Mouse (Mus musculus) CD4-positive, CD25-positive, alpha-beta regulatory T cell, adult 2 months (primary cell): ENCODE results near the gene Prnd.
A peak's percentile ranks its signal among the peaks of the same experiment; 100 is the strongest.

Source experiments
- DNase-seq: peaks from one replicate; pipeline ENCODE4 v3.0.0-alpha.2; 2012; ENCODE audit warnings: low read depth, low spot score

Prnd gene

GRCm38 (mm10) chr2:131939404-131940111 is 11.1 kb upstream of the Prnd start:
- DNase-seq = peak; percentile 87

GRCm38 (mm10) chr2:131940506-131940905 is 10.2 kb upstream of the Prnd start:
- DNase-seq = no peak

GRCm38 (mm10) chr2:131941501-131941900 is 9.2 kb upstream of the Prnd start:
- DNase-seq = no peak

- DNase-seq = no peak
These were observed 6.3 kb upstream of the Prnd start for GRCm38 (mm10) chr2:131944370-131944769.

- no peak for DNase-seq
These were observed 5.4 kb upstream of the Prnd start for GRCm38 (mm10) chr2:131945225-131945624.

GRCm38 (mm10) chr2:131945765-131946164 is 4.9 kb upstream of the Prnd start:
- DNase-seq = no peak

GRCm38 (mm10) chr2:131946351-131946750 is 4.3 kb upstream of the Prnd start:
- no peak for DNase-seq

GRCm38 (mm10) chr2:131948156-131948555 is 2.5 kb upstream of the Prnd start:
- DNase-seq = no peak

GRCm38 (mm10) chr2:131948916-131949639 is 1.6 kb upstream of the Prnd start:
- DNase-seq = no peak

GRCm38 (mm10) chr2:131949767-131950597 is 679 bp upstream of the Prnd start:
- DNase-seq = peak; percentile 73

- no peak for DNase-seq
These were observed 1.8 kb downstream of the Prnd start for GRCm38 (mm10) chr2:131952456-131952855.

GRCm38 (mm10) chr2:131952961-131953538 is 2.4 kb downstream of the Prnd start:
- DNase-seq = no peak

GRCm38 (mm10) chr2:131953711-131954110 is 3.0 kb downstream of the Prnd start:
- DNase-seq = no peak

GRCm38 (mm10) chr2:131954835-131955234 is 4.2 kb downstream of the Prnd start:
- DNase-seq = no peak

- peak; percentile 54 for DNase-seq
These were observed 4.6 kb downstream of the Prnd start for GRCm38 (mm10) chr2:131955264-131955663.

- no peak for DNase-seq
These were observed 5.9 kb downstream of the Prnd start for GRCm38 (mm10) chr2:131956336-131957256.

GRCm38 (mm10) chr2:131957731-131958222 is 7.1 kb downstream of the Prnd start:
- DNase-seq = no peak

- DNase-seq = no peak
These were observed 11.0 kb downstream of the Prnd start for GRCm38 (mm10) chr2:131961671-131962070.

- DNase-seq = no peak
These were observed 19.9 kb downstream of the Prnd start for GRCm38 (mm10) chr2:131970597-131970996.

- no peak for DNase-seq
These were observed 20.4 kb downstream of the Prnd start for GRCm38 (mm10) chr2:131971098-131971497.

GRCm38 (mm10) chr2:131976663-131977062 is 26.0 kb downstream of the Prnd start:
- DNase-seq = no peak
